Mouse (Mus musculus): ENCODE measurements around the gene Hdac4. TPM values are rescaled to one million over a fixed set of nuclear protein-coding genes. Genes with fewer than 3 reads are reported as not detected.

Hdac4 gene
- polyA plus RNA-seq, 1 experiment from 2014 or later: 20.7 TPM

DNA sequence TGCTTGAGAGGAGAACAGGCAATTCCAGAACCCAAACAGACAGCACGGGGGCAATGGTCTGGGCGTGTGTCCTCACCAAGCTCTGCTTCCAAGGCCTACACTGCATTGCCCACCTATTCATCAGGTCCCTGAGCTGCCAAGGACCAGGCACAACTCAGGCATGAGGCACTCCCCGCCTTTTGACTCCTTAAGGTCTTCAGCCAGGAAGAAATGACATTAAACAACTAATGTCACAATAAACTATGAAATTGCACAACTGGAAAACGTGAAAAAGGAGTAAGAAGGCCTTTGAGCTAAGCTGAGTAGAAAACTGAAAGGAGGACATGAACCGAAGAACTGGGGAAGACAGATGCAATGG lies 20.6 kb downstream of the Hdac4 start:
- DNase-seq (ENCODE audit: low spot score): no peak
- H3K27me3 ChIP-seq (ENCODE audit: low read depth, poor library complexity, severe bottlenecking): no peaks in the 10 kb centered on the region
- peaks cover 46% of the 10 kb centered on the region for H3K4me1 ChIP-seq
- H3K27ac ChIP-seq: no peak overlapping the region
- H3K36me3 ChIP-seq: peaks cover 4% of the 10 kb centered on the region; the same call in 1 of the 2 replicates
- 81% methylated on average over 5 of the region's 5 CpGs for WGBS
- no peak overlapping the region for H3K4me3 ChIP-seq
- H3K9me3 ChIP-seq (replicated peaks): no peaks in the 10 kb centered on the region

DNA sequence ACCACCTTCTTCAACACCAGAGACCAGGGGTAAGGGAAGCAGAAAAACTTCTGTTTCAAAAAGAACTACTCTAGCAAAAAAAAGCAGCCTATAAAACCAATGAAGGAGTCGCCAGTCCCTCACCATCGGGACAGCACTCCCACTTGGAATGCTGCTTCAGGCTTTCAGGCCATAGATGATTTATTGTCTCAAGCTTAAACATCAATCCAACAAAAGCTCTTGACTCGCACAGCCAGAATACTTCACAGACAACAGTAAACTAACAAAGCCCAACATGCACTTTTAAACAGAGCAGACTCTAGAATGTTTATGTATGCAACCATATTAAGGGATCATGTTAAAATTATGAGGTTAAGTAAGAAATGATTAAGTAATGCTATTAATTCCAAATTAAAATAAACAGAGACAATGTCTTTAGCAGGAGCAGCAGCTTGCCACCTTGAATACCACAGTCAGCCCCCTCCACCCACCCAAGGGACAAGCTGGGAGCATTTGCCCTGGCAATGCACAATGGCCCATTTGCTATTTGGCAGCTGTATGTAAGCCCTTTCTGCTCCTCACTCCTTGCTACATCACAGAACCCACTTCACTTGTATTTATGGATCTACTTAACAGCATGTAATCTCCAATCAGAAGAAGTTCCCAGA lies 21.1 kb downstream of the Hdac4 start:
- H3K36me3 ChIP-seq: peaks cover 4% of the 10 kb centered on the region; the same call in 1 of the 2 replicates
- no peaks in the 10 kb centered on the region for H3K9me3 ChIP-seq (replicated peaks)
- no peaks in the 10 kb centered on the region for H3K27me3 ChIP-seq (ENCODE audit: low read depth, poor library complexity, severe bottlenecking)
- no peak overlapping the region for H3K27ac ChIP-seq
- no peak overlapping the region for H3K4me3 ChIP-seq
- no peak for DNase-seq (ENCODE audit: low spot score)
- H3K4me1 ChIP-seq: peaks cover 50% of the 10 kb centered on the region
- WGBS: 39% methylated on average over 3 of the region's 3 CpGs

- H3K27ac ChIP-seq: 0 out of 2 replicates have a peak overlapping the region, but pooled peaks have one; percentile 32
- peaks cover 4% of the 10 kb centered on the region; the same call in 1 of the 2 replicates for H3K36me3 ChIP-seq
- 91% methylated on average over 5 of the region's 5 CpGs for WGBS
- H3K4me1 ChIP-seq: peaks cover 35% of the 10 kb centered on the region
- H3K9me3 ChIP-seq (replicated peaks): no peaks in the 10 kb centered on the region
- no peak overlapping the region for H3K4me3 ChIP-seq
- no peak for DNase-seq (ENCODE audit: low spot score)
- H3K27me3 ChIP-seq (ENCODE audit: low read depth, poor library complexity, severe bottlenecking): no peaks in the 10 kb centered on the region
These were observed 24.8 kb downstream of the Hdac4 start for GRCm38 (mm10) chr1:92170616-92171235.

GRCm38 (mm10) chr1:92169776-92170055 lies 25.8 kb downstream of the Hdac4 start:
- Histone ChIP-seq H3K4me3 (no peak overlapping the region), H3K27ac (no peak overlapping the region), H3K27me3 (ENCODE audit: low read depth, poor library complexity, severe bottlenecking) (no peaks in the 10 kb centered on the region), H3K36me3 (peaks cover 4% of the 10 kb centered on the region; the same call in 1 of the 2 replicates), H3K4me1 (peaks cover 29% of the 10 kb centered on the region), H3K9me3 (replicated peaks) (no peaks in the 10 kb centered on the region)
- DNase-seq (ENCODE audit: low spot score): no peak

GRCm38 (mm10) chr1:92168900-92169775 lies 26.4 kb downstream of the Hdac4 start:
- Histone ChIP-seq H3K36me3 (peaks cover 4% of the 10 kb centered on the region; the same call in 1 of the 2 replicates), H3K27me3 (ENCODE audit: low read depth, poor library complexity, severe bottlenecking) (no peaks in the 10 kb centered on the region), H3K9me3 (replicated peaks) (no peaks in the 10 kb centered on the region), H3K4me3 (no peak overlapping the region), H3K4me1 (peaks cover 26% of the 10 kb centered on the region), H3K27ac (no peak overlapping the region)
- 90% methylated on average over 4 of the region's 4 CpGs for WGBS
- DNase-seq (ENCODE audit: low spot score): no peak

DNA sequence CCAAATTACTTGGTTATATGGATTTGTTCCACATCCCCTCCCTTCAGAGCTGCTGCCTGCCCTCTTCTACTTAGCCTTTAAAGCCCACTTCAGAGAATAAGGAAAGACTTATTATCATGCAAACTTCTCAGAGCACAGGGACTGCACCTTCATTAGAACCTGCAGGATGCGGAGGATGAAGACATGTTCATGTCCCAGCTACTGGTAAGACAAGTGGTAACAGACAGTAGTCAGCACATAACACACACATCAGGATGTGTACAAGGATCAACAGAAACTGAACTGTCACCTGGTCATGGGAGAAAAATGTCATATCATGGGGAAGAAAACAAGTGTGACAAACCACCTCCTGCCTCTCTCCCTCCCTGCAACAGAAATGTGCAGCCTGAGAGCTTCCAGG lies 31.6 kb downstream of the Hdac4 start:
- Histone ChIP-seq H3K4me1 (peaks cover 6% of the 10 kb centered on the region; the same call in 1 of the 2 replicates), H3K9me3 (replicated peaks) (no peaks in the 10 kb centered on the region), H3K4me3 (no peak overlapping the region), H3K27me3 (ENCODE audit: low read depth, poor library complexity, severe bottlenecking) (no peaks in the 10 kb centered on the region), H3K27ac (no peak overlapping the region), H3K36me3 (peaks cover 17% of the 10 kb centered on the region)
- DNase-seq (ENCODE audit: low spot score): no peak
- WGBS: 82% methylated on average over 1 of the region's 1 CpGs

GRCm38 (mm10) chr1:92159804-92160203 lies 35.7 kb downstream of the Hdac4 start:
- Histone ChIP-seq H3K27me3 (ENCODE audit: low read depth, poor library complexity, severe bottlenecking) (no peaks in the 10 kb centered on the region), H3K9me3 (replicated peaks) (no peaks in the 10 kb centered on the region), H3K27ac (no peak overlapping the region), H3K36me3 (peaks cover 26% of the 10 kb centered on the region), H3K4me3 (no peak overlapping the region), H3K4me1 (no peaks in the 10 kb centered on the region)
- 92% methylated on average over 4 of the region's 4 CpGs for WGBS
- DNase-seq (ENCODE audit: low spot score): no peak

DNA sequence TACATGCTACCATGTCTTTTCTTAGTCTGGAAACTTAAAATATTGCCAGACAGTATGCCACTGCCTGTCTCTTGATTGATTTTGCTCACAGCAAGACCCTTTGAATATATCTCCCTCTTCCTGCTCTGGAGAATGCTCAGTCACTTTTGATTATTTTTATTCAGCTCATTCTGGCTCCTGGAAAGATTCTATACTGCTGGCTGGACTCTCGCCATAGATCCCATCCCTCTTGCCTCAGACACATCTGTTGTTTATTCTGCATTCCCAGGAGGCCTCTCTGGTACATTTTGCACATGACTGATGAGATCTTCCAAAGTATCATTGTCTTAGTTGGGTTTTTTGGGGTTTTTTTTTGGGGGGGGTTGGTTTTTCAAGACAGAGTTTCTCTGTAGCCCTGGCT lies 45.3 kb downstream of the Hdac4 start:
- Histone ChIP-seq H3K27me3 (ENCODE audit: low read depth, poor library complexity, severe bottlenecking) (no peaks in the 10 kb centered on the region), H3K27ac (no peak overlapping the region), H3K9me3 (replicated peaks) (no peaks in the 10 kb centered on the region), H3K4me1 (peaks cover 8% of the 10 kb centered on the region), H3K4me3 (no peak overlapping the region), H3K36me3 (peaks cover 30% of the 10 kb centered on the region)
- WGBS: 88% methylated on average over 1 of the region's 1 CpGs
- DNase-seq (ENCODE audit: low spot score): no peak

GRCm38 (mm10) chr1:92148527-92148926 lies 47.0 kb downstream of the Hdac4 start:
- H3K27ac ChIP-seq: no peak overlapping the region
- DNase-seq (ENCODE audit: low spot score): no peak
- 100% methylated on average over 1 of the region's 1 CpGs for WGBS
- H3K4me3 ChIP-seq: no peak overlapping the region
- peaks cover 27% of the 10 kb centered on the region for H3K36me3 ChIP-seq
- H3K9me3 ChIP-seq (replicated peaks): no peaks in the 10 kb centered on the region
- no peaks in the 10 kb centered on the region for H3K27me3 ChIP-seq (ENCODE audit: low read depth, poor library complexity, severe bottlenecking)
- H3K4me1 ChIP-seq: peaks cover 24% of the 10 kb centered on the region

- Histone ChIP-seq H3K36me3 (peaks cover 28% of the 10 kb centered on the region), H3K9me3 (replicated peaks) (no peaks in the 10 kb centered on the region), H3K27me3 (ENCODE audit: low read depth, poor library complexity, severe bottlenecking) (no peaks in the 10 kb centered on the region), H3K27ac (peak overlapping the region; percentile 10), H3K4me3 (no peak overlapping the region), H3K4me1 (peaks cover 34% of the 10 kb centered on the region)
- WGBS: 55% methylated on average over 6 of the region's 6 CpGs
- no peak for DNase-seq (ENCODE audit: low spot score)
These were observed 50.5 kb downstream of the Hdac4 start for GRCm38 (mm10) chr1:92144868-92145534.

GRCm38 (mm10) chr1:92143331-92143895 lies 52.1 kb downstream of the Hdac4 start:
- no peak for DNase-seq (ENCODE audit: low spot score)
- H3K27ac ChIP-seq: no peak overlapping the region
- peaks cover 39% of the 10 kb centered on the region for H3K36me3 ChIP-seq
- H3K4me3 ChIP-seq: no peak overlapping the region
- WGBS: 89% methylated on average over 6 of the region's 6 CpGs
- H3K9me3 ChIP-seq (replicated peaks): no peaks in the 10 kb centered on the region
- no peaks in the 10 kb centered on the region for H3K27me3 ChIP-seq (ENCODE audit: low read depth, poor library complexity, severe bottlenecking)
- peaks cover 34% of the 10 kb centered on the region for H3K4me1 ChIP-seq

- no peak for DNase-seq (ENCODE audit: low spot score)
- no peak overlapping the region for H3K4me3 ChIP-seq
- H3K9me3 ChIP-seq (replicated peaks): no peaks in the 10 kb centered on the region
- H3K27me3 ChIP-seq (ENCODE audit: low read depth, poor library complexity, severe bottlenecking): no peaks in the 10 kb centered on the region
- no peak overlapping the region for H3K27ac ChIP-seq
- peaks cover 34% of the 10 kb centered on the region for H3K36me3 ChIP-seq
- peaks cover 34% of the 10 kb centered on the region for H3K4me1 ChIP-seq
- 82% methylated on average over 4 of the region's 4 CpGs for WGBS
These were observed 52.7 kb downstream of the Hdac4 start for GRCm38 (mm10) chr1:92142793-92143192.
